ENCODE assay signal across 8 mouse cellular contexts in the genomic region with DNA sequence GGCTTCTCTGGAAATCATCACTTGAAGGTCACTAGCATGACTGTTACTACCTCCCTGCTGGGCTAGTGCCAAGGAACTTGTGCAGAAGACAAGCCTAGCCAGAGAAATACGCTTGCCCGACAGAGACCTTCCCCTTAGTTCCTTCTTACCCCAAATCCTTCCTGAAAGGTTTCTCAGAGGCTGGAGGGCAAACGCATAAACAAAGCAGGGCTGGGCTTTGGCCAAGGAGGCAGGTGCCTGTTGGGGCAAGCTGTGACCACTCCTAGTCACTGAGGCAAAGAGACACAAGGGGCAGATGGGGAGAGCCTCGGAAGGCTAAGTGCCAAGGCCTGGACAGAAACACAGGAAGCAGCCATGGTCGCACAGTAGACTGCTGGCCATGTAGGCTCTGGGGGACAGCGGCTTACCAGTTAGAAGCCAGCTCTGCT. TPM values are rescaled to one million over a fixed set of nuclear protein-coding genes. Genes with fewer than 3 reads are reported as not detected.
DNase-seq lines count a peak whose midpoint lies in the region; ATAC-seq lines count a peak whose summit lies in the region.

No protein-coding gene starts in this region.

- H3K27ac ChIP-seq in liver, embryonic 12.5 days = no peak overlapping the region

- WGBS in liver, embryonic 12.5 days (ENCODE audit: insufficient replicate concordance) = 63% methylated on average over 6 of the region's 6 CpGs

- H3K36me3 ChIP-seq in liver, embryonic 12.5 days = peaks cover 51% of the 10 kb centered on the region

- no peaks in the 10 kb centered on the region for H3K27me3 ChIP-seq in liver, embryonic 12.5 days (replicated peaks)

- no peaks in the 10 kb centered on the region for H3K9me3 ChIP-seq in liver, embryonic 12.5 days (replicated peaks)

- 0 out of 2 replicates have a peak, but pooled peaks have one; percentile 3 for ATAC-seq in frontal cortex, adult (ENCODE audit: low TSS enrichment)
- ATAC-seq in liver, embryonic 12.5 days = no peak

- DNase-seq in frontal cortex, postnatal 36 days (ENCODE audit: low spot score in 2 of 2) = no peak
- DNase-seq in 416B (ENCODE audit: low read depth) = peak; percentile 32
- DNase-seq in cerebellum, postnatal 10 days = peak; percentile 95 to 97
- DNase-seq in heart, postnatal 36 days = peak; percentile 37 to 43
- peak; percentile 58 for DNase-seq in ovary, postnatal 36 days (ENCODE audit: low spot score)
- DNase-seq in thymus, postnatal 25 days = no peak

- H3K4me2 ChIP-seq in liver, embryonic 12.5 days = no peak overlapping the region

- no peak overlapping the region for H3K9ac ChIP-seq in liver, embryonic 12.5 days

- intact Hi-C loops in heart, postnatal 36 days (cut with DNase I) = no loop called here

- H3K4me1 ChIP-seq in liver, embryonic 12.5 days = no peaks in the 10 kb centered on the region

- H3K4me3 ChIP-seq in liver, embryonic 12.5 days = no peak overlapping the region

RNA-seq across cellular contexts. Expression of a gene that starts 37.7 kb away (rescaled TPM):
- 10 to 100 TPM; 54.8 to 56.6 TPM for total RNA-seq in heart, postnatal 36 days (2021)
- polyA plus RNA-seq in liver, embryonic 12.5 days (2016; fragmentation: Nextera tagmentation; extraction: Ambion mirVana) = 99.5 and 101 TPM in 2 replicates

Comparison
In these comparisons a context has a peak if more than half of its experiments do, and no peak if none do; other contexts are left out.
1. DNase-seq: peak in 416B (single experiment), cerebellum, postnatal 10 days (2 of 2), heart, postnatal 36 days (2 of 2) and ovary, postnatal 36 days (single experiment); none in frontal cortex, postnatal 36 days (0 of 2) and thymus, postnatal 25 days (single experiment).